Mouse (Mus musculus): ENCODE measurements around the gene Arhgef2. TPM values are rescaled to one million over a fixed set of nuclear protein-coding genes. Genes with fewer than 3 reads are reported as not detected.
A peak's percentile ranks its signal among the peaks of the same experiment; 100 is the strongest.

Arhgef2 gene
- total RNA-seq, 2 experiments from 2014 or later, result 24.6 to 25.3 TPM

DNA sequence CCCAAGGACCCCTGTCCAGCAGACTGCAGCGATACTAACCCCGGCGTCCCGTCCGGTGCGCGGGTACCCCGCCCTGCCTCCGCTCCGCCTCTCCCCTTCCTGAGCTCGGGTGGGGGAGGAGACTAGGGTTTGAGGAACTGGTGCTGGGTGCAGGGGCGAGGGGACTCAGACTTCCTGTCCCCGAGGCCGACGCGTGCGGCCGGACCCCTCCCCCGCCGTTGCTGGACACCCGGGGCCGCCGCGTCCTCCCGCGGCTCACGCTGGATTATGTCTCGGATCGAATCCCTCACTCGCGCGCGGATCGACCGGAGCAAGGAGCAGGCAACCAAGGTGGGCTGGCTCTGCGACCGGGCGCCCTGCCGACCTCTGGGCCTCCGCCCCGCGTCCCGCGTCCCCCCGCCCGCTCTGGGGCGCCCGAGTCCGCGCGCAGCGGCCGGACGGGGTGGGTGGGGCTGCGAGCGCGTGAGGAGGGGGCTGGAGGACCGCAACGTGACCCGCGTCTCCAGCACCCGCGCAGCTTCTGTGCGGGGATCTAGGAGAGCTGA is 15.3 kb downstream of the Arhgef2 start:
- DNase-seq, result peak; percentile 78 to 85

DNA sequence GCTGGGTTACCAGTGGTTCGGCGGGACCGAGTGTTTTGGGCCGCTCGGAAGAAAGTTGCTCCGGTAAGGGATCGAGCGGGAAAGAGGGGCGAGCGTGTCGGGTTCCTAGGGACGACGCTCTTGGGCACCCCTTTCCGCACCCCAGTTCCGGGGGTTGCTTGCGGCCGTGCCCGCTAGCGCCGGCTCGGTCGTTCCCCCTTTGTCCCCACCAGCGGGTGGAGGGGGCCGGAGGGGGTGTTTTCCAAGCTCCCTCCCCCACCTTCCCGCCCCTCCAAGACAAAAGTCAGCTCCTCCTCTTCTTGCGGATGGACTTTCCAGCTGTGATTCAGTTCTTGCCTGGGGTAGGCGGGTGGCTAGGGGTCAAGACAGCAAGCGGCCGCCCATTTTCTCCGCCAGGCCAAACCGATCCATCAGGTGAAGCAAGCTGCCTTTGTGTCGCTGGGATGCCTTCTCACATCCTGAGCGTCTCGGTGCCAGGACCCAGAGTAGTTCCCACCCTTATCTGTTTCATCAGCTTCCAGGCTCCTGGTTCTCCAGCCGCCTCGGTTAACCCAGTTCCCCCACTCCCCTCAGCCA is 15.9 kb downstream of the Arhgef2 start:
- peak; percentile 65 to 68 for DNase-seq

DNA sequence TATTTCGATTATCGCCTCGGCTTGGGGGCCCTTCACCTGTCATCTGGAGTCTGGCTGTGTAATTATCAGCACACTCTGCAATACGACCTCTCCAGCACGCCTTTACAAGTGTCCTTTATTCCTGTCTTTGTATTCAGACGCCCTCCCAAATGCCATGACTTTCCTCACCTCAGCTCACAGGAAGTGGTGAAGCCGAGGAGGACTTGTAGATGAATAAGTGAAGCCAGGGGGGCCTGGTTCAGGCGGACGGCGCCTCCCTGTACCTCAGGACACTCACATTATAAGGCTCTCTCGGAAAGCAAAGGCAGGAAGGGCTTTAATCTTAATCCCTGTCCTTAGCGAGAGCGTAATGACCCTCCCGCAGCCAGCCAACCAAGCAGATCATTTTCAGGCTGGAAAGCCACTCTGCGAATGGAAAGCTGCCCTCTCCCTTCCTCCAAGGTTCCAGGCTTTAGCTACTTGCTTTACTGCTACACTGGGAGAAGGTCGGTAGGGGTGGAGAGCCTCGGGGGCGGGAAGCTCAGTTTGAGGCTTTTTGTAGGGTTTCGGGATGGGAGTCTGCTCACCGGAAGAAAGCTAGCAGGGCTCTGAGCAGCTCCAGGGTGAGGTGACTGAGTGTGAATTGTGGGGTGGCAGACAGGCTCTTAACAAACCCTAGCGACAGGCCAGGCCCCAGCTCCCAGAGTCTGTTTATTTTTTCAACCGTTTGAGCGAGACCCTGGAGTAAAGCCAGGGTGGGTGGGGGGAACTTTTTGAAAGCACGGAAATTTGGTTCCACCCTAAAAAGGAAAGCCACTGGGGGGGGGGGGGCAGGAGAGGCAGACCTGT is 16.6 kb downstream of the Arhgef2 start:
- peak; percentile 20 to 42 for DNase-seq

DNA sequence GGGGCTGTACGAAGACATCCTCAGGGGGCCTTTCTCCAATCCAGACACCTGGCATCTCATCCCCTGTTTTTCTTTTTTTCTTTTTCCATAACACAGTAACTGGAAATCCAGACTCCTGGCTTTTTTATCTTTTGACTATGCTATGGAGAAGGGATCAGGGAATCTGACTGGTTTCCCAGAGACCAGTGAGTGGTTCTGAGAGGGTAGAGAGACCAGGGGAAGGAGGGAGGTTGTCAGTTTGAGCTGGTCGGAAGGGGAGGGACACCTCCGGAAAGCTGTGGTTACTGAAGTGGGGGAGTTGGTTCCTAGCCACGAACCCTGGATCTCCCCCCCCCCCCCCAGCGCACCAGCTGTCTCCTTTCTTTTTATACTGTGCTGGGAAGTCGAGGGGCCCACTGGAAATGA is 17.2 kb downstream of the Arhgef2 start:
- DNase-seq, result peak in 1 of 2 experiments; percentile 43

DNA sequence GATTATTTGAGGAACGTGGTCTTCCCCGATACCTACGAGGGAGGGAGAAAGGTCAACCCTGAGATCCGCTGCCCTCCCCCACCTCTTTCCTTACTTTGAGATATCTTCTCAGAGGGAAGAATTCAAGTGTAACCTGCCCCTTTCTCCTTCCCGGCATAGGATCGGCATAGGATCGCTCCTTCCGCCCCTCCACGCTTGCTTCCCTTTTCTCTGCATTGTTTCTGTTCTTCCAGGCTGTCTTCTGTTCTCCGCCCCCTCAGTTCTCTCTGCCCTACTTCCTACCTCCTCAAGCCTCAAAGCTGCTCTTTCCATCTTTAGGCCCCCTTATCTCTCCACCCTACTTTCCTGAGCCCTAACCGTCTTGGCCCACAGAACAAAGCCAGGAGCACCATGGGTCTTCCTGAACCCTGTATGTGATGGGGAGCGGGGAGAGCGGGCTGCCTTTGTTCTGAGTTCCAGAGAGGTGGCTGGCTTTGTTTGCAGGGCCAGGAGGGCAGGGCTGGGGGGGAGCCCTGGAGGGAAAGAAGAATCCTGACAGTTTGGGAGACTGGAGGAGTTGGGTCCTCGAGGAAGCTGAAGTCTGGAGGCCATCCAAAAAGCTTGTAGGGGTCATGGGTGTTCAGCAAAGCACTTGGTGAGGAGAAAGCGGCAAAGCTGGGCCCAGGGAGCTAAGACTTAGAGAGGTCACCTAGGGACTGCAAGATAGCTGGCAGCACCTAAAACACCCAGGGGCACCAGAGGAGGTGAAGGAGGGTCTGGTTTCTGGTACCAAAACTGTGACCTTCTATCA is 17.8 kb downstream of the Arhgef2 start:
- DNase-seq, result peak in 1 of 2 experiments; percentile 34

DNA sequence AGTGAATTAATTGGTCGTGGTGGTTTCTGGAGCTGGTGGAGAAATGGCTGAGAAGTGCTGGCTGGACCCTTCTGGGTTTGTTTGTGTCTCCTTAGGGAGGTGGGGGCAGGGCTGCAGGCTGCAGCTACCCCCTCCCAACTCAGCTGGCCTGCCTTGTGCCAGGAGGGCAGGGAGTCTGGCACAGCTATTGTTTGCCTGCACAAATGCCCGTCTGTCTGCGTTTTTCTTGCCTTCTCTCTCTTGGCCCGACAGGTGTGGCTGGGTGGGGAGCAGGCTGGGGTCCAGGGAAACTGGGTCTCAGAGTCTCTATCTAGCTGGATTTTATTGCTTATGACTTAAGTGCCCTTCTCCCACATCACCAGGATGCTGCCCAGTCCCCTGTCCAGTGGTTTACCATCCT is 18.6 kb downstream of the Arhgef2 start:
- no peak for DNase-seq

DNA sequence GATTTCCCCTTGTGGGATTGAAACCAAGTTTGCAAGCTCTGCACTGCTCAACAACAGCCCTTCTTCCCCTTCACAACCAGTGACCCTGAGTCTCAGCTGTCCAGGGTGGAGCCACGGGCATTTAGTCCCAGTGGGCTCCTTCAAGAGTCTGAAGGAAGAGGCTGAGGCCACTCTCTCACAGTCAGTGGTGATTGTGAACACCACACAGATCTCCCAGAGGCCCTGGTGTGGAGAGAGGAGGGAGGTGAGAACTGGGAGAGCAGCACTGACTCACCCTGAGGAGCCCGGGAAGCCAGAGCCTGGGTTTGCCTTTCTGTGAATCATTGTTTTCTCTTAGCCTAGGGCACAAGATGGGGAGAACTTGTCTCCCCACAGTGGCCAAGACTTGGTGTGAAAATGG is 19.2 kb downstream of the Arhgef2 start:
- DNase-seq, result peak in 1 of 2 experiments; percentile 33

DNA sequence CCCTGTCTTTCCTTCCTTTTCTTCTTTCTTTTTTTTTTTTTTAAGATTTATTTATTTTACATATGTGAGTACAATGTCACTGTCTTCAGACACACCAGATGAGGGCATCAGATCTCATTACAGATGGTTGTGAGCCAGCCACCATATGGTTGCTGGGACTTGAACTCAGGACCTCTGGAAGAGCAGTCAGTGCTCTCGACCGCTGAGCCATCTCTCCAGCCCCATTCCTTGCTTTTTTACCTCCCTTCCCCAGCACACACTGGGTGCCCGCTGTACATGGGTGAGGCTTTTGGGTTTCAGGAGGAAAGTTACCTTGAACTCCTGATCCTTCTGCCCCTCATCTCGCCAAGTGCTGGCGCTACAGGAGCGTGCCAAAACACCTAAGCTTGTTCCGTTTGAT is 19.8 kb downstream of the Arhgef2 start:
- no peak for DNase-seq

DNA sequence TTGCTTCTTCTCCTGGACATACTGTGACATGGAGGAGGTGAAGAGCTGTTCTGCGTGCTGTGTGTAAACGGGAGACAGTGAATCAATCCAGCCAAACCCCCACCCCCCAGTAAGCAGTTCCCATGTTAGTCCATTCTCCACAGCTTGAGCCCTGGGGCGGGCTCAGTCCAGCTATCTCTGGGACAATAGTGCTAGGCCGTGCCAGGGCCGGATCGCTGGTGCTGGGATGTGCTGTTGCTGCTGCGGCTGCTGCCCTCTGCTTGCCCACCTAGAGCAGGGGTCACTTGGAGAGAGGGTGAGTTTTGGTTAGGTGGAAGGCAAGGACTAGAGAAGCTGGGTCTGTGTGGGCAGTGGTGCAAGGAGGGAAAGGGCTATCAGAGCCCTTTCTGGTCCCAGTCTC is 20.6 kb downstream of the Arhgef2 start:
- no peak for DNase-seq

DNA sequence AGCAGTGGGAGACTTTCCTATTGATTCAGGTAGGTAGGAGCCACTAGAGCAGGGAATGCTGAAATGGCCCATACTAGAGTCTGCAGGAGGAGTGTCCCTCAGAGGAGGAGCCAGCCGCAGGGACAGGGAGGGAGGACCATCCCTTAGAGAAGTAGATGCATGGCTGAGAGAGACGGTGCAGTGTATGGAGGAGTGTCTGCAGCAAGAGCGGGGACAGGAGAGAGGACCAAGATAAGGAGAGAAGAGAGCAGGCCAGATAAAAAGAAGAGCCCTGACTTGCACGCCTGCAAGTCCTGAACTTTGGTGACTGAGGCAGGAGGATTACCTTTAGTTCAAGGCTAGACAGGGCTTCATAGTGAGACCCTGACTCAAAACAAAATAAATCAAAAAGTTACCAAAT is 21.3 kb downstream of the Arhgef2 start:
- no peak for DNase-seq

DNA sequence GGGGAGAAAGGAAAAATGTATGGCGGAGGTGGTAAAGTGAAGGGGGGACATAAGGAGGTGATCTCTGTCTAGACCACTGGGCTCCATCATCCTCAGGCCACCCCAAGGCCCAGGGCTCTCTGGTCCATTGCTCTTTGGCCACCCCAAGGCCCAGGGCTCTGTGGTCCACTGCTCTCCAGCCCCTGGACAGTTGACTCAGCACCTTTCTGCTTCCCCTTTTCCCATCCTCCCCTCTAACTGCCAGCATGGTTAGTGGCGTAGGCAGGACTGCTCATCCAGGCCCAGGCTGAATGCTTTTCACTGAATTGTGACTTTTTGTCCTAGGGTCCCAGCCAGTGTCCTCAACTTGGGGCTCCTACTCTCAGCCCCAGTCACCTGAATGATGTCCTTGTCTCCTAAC is 21.8 kb downstream of the Arhgef2 start:
- DNase-seq, result no peak

DNA sequence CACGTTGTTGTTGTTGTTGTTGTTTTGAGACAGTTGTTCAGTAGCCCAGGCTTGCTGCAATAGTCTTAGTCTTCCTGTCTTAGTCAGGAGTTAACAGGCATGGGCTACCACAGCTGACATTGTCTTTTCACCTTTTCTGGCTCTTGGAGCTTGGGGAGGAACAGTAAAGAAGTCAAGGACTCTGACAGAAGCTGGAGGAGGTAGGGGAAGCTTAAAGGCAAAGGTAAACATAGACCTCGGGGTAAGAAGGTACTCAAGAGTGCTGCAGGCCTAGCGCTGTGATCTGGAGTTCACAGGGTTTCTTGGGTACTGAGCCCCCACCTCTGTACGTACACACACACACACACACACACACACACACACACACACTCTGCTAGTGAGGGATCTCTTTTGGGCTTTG is 23.0 kb downstream of the Arhgef2 start:
- DNase-seq, result no peak

DNA sequence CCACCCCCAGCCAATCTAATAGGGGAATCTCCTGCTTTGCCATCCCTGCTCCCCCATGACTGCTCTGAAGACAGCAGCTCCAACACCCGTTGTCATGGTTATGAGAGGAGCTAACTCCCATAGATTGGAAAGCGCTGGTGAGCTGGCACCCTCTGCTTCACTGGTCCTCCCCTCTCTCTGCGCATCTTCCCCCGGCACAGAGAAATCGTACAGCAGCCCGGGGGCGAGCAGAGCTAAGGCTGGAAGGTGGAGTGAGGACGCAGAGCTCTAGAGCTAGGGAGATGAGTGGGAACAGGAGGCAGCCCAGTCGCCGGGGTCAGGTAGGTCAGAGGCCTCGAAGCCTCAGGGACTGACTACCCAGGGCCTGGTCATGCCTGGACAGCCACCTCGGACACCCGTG is 23.5 kb downstream of the Arhgef2 start:
- no peak for DNase-seq

DNA sequence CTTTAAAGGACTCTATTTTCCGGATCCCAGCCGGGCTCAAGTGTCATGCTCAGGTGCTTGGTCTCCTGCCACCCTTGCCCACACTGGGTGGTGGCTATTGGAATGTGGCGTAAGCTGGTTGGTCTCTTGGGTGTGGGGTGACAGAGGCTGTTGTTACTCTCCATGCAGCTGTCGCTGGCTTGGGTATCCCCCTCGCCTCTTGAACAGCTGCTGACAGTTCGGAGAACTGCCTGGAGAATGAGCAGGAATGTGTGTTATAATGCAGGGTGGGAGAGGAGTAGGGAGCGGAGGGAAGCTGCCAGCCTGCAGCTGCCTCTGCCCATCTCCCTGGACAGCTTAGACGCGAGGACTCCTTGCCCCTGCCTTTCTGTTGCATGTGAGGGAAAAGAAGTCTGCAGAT is 24.3 kb downstream of the Arhgef2 start:
- DNase-seq, result no peak

DNA sequence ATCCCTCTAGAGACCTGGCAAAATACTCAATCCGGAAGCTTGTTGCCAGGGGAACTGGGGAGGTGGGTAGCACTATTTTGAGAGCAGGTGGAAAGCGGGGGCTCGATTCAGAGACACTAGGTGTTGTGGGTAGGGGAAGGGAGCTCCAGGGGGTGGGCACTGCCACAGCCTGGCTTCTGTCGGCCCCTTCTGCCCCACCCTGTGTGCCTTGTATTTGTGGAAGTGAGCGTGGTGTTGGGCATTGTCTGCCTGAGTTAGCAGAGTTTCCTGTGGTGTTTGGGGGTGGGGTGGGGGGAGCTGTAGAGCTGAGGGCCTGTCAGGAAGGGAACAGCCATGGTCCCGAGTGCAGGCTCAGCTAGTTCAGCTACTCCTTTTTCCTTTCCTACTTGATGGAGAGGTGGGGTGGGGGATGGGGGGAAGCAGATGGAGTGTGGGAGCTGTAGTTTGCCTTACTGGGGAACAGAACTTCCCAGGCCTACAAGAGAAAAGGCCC is 25.1 kb downstream of the Arhgef2 start:
- DNase-seq, result peak; percentile 29 to 60

DNA sequence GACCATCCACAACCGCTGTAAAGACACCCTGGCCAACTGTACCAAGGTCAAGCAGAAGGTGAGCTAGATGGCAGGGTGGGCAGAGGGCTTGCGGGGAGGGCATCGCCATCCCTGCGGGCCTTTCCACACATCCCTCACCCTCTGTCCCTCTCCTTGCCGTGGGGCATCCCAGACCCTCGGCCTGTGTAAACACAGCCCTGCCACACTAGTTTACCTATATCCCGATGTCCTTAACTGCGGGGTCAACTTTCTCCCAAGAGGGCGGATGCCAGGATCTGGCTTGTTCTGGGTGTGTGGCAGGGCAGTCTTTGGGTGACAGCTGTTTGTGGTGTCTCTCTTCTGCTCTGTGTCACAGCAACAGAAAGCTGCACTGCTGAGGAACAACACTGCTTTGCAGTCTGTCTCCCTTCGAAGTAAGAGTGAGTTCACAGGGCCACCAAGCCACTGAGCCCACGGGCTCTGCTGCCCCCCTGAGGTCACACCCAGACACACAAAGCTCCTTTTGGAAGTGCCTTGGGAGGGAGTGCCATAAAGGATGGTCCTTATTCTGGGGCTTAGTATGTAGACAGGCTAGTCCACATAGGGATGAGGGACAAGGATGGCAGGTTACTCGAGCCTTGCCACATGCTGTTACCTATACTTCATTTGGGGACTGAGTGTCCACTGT is 26.3 kb downstream of the Arhgef2 start:
- DNase-seq, result peak; percentile 43 to 47

DNA sequence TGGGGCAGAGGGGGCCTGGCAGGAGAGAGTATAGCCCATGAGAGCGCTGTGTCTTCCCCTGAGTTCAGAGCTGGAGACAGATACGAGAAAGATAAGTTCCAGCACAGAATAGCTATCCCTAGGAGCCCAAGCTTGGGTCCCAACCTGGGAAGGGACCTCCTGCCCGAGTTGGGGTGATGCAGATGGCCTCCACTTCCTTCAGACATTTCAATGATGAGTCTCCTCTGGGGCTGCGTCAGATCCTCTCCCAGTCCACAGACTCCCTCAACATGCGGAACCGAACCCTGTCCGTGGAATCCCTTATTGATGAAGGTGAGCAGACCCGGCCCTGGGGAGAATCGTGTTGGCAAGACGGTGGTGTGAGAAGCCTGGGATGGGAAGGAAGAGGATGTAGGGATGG is 27.3 kb downstream of the Arhgef2 start:
- DNase-seq, result no peak

DNA sequence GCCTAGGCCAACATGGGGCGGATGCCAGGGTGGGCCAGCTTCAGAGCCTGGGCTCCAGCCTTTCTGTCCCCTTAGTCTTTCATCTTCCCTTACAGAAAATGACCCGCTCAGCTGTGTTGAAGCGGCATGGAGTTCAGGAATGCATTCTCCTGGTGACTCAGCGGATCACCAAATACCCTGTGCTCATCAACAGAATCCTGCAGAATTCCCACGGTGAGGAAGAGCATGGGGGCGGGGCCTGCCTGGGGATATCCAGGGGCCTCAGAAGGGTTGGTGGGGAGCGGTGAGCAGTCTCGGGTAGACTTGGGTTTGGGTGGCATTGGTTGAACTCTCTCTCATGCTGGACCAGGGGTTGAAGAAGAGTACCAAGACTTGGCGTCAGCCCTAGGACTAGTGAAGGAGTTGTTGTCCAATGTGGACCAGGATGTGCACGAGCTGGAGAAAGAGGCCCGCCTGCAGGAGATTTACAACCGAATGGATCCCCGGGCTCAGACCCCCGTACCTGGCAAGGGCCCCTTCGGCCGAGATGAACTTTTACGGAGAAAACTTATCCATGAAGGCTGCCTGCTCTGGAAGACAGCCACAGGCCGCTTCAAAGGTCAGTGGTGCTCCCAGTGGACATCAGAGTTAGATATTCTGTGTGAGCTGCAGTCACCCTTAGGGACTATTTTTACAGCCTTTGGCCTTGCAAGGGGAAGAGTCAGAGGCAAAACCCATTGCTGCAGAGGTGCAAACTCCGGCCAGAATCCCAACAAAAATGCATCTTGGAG is 29.9 kb downstream of the Arhgef2 start:
- DNase-seq, result no peak

DNA sequence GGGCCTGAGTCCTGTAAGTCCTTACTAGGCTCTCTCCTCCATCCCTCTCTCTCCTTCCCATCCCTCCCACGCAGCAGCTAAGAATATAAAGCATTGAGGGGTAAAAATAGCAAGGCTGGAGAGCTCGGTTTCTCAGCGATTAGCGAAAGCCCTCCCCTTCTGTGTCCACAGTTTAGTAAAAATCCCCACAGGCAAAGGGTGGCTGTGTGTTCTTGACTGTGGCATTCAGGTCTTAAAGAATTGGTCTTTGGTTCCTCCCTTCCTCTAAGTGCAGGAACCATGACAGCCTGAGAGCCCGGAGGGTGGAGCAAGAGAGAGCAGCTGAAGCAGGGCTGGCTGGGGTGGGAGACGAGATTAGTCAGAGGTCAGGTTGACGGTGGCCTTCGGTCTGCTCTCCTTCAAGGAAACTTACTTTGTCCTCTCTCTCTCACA is 30.8 kb downstream of the Arhgef2 start:
- no peak for DNase-seq

DNA sequence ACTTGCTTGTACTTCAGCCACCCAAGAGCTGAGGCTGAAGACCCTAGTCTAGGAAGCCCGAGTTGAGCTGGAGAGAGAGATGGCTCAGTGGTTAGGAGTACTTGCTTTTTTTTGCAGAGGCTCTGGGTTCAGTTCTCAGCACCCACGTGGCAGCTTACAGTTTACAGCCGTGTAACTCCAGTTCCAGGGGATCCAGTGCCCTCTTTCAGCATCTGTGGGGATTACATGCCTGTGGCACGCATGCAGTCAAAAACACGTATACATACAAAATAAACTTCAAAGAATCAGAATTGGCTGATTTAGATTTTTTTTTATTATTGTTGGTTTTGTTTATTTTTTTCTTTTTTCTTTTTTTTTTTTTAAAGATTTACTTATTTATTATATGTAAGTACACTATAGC is 31.4 kb downstream of the Arhgef2 start:
- DNase-seq, result no peak

DNA sequence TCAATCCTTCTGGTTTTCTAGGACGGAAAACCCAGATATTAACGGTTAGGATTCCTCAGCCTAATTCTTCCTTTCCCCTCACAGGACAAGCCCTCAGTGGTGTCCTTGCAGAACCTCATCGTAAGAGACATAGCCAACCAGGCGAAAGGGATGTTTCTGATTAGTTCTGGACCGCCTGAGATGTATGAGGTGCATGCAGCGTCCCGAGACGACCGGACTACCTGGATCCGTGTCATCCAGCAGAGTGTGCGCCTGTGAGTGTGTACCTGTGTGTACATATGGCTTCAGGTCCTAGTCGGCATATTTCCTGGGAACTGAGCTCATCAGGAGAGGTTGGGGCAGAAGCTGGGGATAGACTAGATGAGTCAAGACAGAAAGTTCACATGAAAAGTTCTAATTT is 33.5 kb downstream of the Arhgef2 start:
- DNase-seq, result no peak
